Mouse (Mus musculus) thymus, adult 2 months (tissue): ENCODE measurements at regions not wholly inside any gene's neighbourhood (a gene's known extent, or its start where the extent isn't known, plus 50 kb on each side); places are given as distances from the start of the nearest gene placed in this dataset.

ENCODE experiments used
- CTCF ChIP-seq: fragments of 200-500 bp; IDR thresholded peaks from 2 replicates; pipeline ENCODE4 v1.5.1; 2012; ENCODE audit warnings: mild to moderate bottlenecking, control low read depth, low read length, moderate library complexity, borderline replicate concordance; ENCODE audit not compliant: control insufficient read depth, poor library complexity, insufficient read depth; ENCODE audit errors: extremely low read depth
- POLR2A ChIP-seq: fragments of 200-500 bp; IDR thresholded peaks from 2 replicates; pipeline ENCODE4 v1.6.1; 2012; ENCODE audit warnings: mild to moderate bottlenecking, low read length, control low read depth, moderate library complexity; ENCODE audit not compliant: control insufficient read depth, poor library complexity, insufficient read depth; ENCODE audit errors: extremely low read depth

DNA sequence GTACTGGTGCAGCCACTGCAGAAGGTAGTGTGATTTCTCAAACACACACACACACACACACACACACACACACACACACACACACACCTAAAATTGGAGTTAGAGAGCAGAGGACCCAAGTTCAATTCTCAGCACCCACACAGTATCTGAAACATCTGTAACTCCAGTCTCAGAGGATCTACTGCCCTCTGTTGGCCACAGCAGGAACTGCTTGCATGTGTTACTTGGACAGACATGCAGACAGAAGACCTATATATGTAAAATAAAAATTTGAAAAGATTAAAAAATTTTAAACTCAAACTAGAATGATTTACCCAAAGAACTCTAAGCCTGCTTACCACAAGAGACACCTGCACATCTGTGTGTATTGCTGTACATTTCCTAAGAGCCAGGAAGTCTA, 185.9 kb upstream of the Rapgef5 start:
- TF ChIP-seq POLR2A (no peak), CTCF (no peak)
